Mouse (Mus musculus) midbrain, embryonic 13.5 days (tissue): ENCODE measurements around the gene Rwdd2a. TPM values are rescaled to one million over a fixed set of nuclear protein-coding genes. Genes with fewer than 3 reads are reported as not detected.
"Not testable (repeated sequence)": the region's sequence is repeated elsewhere in the genome, so short reads cannot be mapped to it uniquely, and the experiment has no call there.

Experiments
- ATAC-seq: fragments of 200-750 bp; cut with Nextera tagmentation; 2 replicates; pipeline ENCODE4 v1.8.0; 2017; ENCODE audit warnings: mild to moderate bottlenecking, moderate TSS enrichment, moderate library complexity
- H3K27ac ChIP-seq: fragments of 300-500 bp; sonication (generic); 2 replicates; pipeline ENCODE4 v1.5.1; 2015; ENCODE audit warnings: inconsistent platforms, mild to moderate bottlenecking, moderate library complexity
- H3K27me3 ChIP-seq: fragments of 300-500 bp; sonication (generic); 2 replicates; pipeline ENCODE4 v1.6.1; 2015; ENCODE audit warnings: mild to moderate bottlenecking, inconsistent platforms
- H3K36me3 ChIP-seq: fragments of 300-500 bp; sonication (generic); 2 replicates; pipeline ENCODE4 v1.6.1; 2015; ENCODE audit warnings: mild to moderate bottlenecking, inconsistent platforms
- H3K4me1 ChIP-seq: fragments of 300-500 bp; sonication (generic); replicated peaks from 2 replicates; pipeline ENCODE4 v1.6.1; 2015; ENCODE audit warnings: inconsistent platforms
- H3K4me2 ChIP-seq: fragments of 300-500 bp; sonication (generic); replicated peaks from 2 replicates; pipeline ENCODE4 v1.6.1; 2015; ENCODE audit warnings: moderate library complexity, mild to moderate bottlenecking, inconsistent platforms
- H3K4me3 ChIP-seq: fragments of 300-500 bp; sonication (generic); replicated peaks from 2 replicates; pipeline ENCODE4 v1.5.1; 2015; ENCODE audit warnings: mild to moderate bottlenecking, inconsistent platforms
- H3K9ac ChIP-seq: fragments of 300-500 bp; sonication (generic); replicated peaks from 2 replicates; pipeline ENCODE4 v1.6.1; 2015; ENCODE audit warnings: mild to moderate bottlenecking, inconsistent platforms
- H3K9me3 ChIP-seq: fragments of 300-500 bp; sonication (generic); 2 replicates; pipeline ENCODE4 v1.6.1; 2016; ENCODE audit warnings: mild to moderate bottlenecking, inconsistent platforms
- WGBS: fragments of 180-500 bp; shearing (Covaris S2); methylation state at CpG from one replicate; pipeline ENCODE4 v1.1.7; 2015; 5-methylcytosine and 5-hydroxymethylcytosine counted together
- polyA plus RNA-seq: library from polyadenylated mRNA; unstranded; fragments of >200 nt; fragmentation: Nextera tagmentation; extraction: Ambion mirVana; gene quantifications from 2 replicates; pipeline ENCODE4 v1.2.1, GENCODE M21; 2015

Gene Rwdd2a
- polyA plus RNA-seq, 1 experiment from 2014 or later, result 6.8 TPM

DNA sequence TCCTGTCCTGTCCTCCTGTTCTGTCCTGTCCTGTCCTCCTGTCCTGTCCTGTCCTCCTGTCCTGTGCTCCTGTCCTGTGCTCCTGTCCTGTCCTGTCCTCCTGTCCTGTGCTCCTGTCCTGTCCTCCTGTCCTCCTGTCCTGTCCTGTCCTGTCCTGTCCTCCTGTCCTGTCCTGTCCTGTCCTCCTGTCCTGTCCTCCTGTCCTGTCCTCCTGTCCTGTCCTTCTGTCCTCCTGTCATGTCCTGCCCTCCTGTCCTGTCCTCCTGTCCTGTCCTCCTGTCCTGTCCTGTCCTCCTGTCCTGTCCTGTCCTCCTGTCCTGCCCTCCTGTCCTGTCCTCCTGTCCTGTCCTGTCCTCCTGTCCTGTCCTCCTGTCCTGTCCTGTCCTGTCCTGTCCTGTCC is 25.2 kb downstream of the Rwdd2a start:
- H3K4me2 ChIP-seq, H3K9me3 ChIP-seq, H3K4me1 ChIP-seq, H3K27ac ChIP-seq, ATAC-seq, H3K4me3 ChIP-seq, H3K36me3 ChIP-seq, H3K9ac ChIP-seq, H3K27me3 ChIP-seq: not testable (repeated sequence)

DNA sequence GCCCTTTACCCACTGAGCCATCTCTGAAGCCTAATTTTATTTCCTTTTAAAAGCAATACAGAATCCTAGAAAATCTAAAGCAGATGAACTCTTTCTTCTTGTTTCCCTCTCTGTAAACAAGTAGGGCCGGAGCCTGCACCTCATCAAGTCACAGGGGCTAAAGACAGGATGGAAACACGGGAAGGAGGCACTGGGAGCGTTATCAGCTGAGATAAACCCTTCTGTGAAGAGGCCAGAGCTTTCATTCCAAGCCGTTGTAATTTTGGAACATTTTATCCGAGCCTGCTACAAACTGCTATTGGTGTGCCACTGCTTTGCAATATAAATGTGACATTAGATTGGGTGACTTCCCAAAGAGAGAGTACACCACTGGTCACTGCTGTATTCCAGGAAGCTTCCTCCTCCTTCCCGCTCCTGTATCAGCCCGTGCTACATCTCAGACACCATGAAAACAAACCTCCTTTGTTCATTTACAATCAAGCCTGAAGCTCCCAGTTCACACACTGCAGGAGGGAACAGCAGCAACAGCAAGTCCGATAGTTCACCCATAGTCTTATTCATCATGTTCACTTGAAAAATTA is 28.0 kb downstream of the Rwdd2a start:
- H3K36me3 ChIP-seq, result no peaks in the 10 kb centered on the region
- no peak overlapping the region for H3K4me3 ChIP-seq
- H3K27me3 ChIP-seq, result no peaks in the 10 kb centered on the region
- WGBS, result 66% methylated on average over 8 of the region's 8 CpGs
- H3K4me2 ChIP-seq, result no peak overlapping the region
- H3K9me3 ChIP-seq, result no peaks in the 10 kb centered on the region
- no peak overlapping the region for H3K27ac ChIP-seq
- H3K9ac ChIP-seq, result no peak overlapping the region
- no peak for ATAC-seq
- no peaks in the 10 kb centered on the region for H3K4me1 ChIP-seq

DNA sequence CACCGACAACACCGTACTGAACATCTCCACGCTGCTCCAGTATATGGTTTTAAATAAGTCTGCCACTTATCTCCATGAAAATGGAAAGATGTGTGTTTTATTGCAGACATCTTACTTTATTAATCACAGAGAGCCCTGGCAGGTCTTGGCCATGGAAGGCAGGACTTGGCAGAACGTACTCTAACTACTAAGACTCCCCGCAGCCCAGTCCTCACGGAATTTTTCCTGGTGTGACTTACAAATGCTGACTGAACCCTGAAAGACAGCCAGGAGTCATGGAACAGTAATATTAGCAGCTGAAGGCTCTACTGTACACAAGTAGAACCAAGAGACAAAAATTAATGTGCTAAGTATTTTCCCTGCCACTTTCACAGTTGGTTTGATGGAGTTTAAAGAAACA is 34.0 kb downstream of the Rwdd2a start:
- H3K27ac ChIP-seq, result no peak overlapping the region
- WGBS, result 94% methylated on average over 6 of the region's 6 CpGs
- ATAC-seq, result no peak

DNA sequence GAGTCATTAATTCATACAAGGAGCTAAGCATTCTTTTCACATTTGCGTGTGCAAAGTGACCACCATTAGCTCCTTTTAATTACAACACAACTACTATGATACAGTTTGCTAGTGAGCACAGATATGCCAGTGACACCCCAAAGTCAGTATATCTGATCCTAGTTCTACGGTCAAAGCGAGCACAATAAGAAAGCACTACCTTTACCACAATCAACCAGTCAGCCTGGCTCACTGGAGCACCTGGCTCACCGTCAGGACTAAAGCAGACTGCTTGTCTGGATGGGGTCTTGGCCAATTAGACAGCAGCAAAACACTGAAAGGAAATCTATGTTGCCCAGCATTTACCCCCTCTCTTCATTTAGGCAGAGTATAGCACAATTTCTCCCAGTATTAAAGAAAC is 40.3 kb downstream of the Rwdd2a start:
- H3K4me1 ChIP-seq, result no peaks in the 10 kb centered on the region
- H3K4me3 ChIP-seq, result no peak overlapping the region
- no peak overlapping the region for H3K27ac ChIP-seq
- H3K9me3 ChIP-seq, result no peaks in the 10 kb centered on the region
- H3K4me2 ChIP-seq, result no peak overlapping the region
- WGBS, result 93% methylated on average over 4 of the region's 4 CpGs
- H3K27me3 ChIP-seq, result no peaks in the 10 kb centered on the region
- no peak for ATAC-seq
- H3K36me3 ChIP-seq, result no peaks in the 10 kb centered on the region
- H3K9ac ChIP-seq, result no peak overlapping the region

More for the DNA sequence above, 34.0 kb downstream of the Rwdd2a start:
- Histone ChIP-seq H3K27me3 (no peaks in the 10 kb centered on the region), H3K9ac (no peak overlapping the region), H3K9me3 (no peaks in the 10 kb centered on the region), H3K4me2 (no peak overlapping the region), H3K4me3 (no peak overlapping the region), H3K36me3 (no peaks in the 10 kb centered on the region), H3K4me1 (no peaks in the 10 kb centered on the region)

DNA sequence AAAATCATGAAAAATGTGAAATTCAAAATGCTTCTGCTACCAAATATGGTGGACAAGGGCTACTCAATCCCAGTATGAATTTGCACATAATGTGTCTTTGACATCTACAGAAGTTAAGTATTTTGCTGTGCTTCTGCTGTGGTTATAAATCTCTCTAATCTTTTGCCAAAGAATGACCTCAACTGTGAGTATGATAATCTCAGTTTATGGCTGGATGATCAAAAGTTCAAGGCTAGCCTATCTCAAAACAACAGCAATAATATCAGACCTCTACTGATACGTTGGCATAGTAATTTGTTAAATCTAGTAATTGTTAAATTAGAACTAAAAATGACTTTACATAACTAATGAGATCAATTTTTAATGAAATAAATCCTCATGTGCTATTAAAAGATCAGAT is 44.0 kb downstream of the Rwdd2a start:
- Histone ChIP-seq H3K36me3 (no peaks in the 10 kb centered on the region), H3K4me2 (no peak overlapping the region), H3K27ac (no peak overlapping the region), H3K27me3 (no peaks in the 10 kb centered on the region), H3K4me3 (no peak overlapping the region), H3K9ac (no peak overlapping the region), H3K4me1 (peaks cover 5% of the 10 kb centered on the region; the same call in 1 of the 2 replicates), H3K9me3 (no peaks in the 10 kb centered on the region)
- no peak for ATAC-seq
- 83% methylated on average over 1 of the region's 1 CpGs for WGBS

DNA sequence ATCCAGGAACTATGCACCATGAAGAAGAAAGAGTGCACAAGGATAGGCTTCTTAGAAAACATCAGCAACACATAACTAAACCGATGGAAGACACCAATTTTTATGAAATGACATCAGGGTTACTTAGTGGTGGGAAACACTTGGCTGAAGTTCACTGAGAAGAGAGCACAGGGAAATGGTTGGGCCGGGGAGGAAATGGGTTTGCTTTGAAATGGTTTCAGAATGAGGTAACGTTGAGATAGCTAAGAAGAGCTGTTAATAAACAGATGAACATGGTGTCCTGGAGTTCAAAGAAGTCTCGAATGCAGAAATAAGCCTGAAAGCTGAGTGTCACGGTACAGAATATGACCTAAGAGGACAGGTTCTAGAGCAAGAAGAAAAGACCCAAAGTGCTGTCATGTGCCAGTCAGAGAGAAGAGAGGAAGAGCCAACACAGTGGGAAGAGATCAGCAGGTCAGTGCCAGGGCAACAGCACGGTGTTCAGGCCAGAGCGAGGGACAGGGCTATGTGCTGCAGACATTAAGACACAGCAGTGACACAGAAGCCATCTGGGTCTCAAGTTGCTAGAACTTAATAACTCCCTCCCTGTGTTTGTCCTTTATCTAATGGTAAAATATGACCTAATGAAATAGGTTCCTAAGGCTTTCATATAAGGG is 46.2 kb downstream of the Rwdd2a start:
- Histone ChIP-seq H3K4me2 (no peak overlapping the region), H3K9me3 (no peaks in the 10 kb centered on the region), H3K27ac (no peak overlapping the region), H3K9ac (no peak overlapping the region), H3K4me1 (peaks cover 5% of the 10 kb centered on the region; the same call in 1 of the 2 replicates), H3K27me3 (no peaks in the 10 kb centered on the region), H3K36me3 (no peaks in the 10 kb centered on the region), H3K4me3 (no peak overlapping the region)
- no peak for ATAC-seq
- WGBS, result 83% methylated on average over 7 of the region's 7 CpGs

DNA sequence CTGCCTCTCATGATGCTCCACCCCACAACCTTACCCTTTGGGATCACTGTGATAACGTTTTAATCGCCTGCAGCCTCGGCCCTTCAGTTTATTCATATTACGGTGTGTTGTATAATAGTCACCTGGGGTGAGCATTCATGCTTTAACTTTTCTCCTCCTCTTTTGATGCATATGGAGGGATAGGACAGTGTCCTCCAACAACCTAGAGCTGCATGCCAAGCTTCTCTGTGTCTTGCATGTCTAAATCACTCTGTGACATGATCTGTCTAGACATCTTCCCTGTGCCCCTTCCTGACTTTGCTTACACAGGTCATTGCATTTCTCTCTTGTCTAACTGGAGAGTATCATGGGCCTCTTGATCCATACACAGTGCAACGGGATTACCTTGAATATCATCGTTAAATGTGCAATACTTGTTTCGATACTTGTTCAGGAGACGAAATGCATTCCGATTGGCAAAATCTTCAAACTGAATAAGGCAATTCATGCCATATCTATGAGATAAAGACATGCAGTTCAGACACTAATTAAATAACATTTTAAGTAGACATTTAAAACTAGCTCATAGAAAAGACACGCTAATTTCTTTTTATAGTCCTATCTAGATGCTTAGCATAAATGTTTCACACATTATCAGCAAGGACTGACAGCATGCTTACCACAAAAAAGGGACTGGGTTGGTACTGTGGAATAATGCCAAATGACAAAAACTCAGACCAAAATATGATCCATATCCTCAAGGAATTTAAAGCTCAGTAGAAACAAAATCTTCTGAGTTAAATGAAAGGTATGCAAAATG is 47.7 kb downstream of the Rwdd2a start:
- no peak overlapping the region for H3K27ac ChIP-seq
- ATAC-seq, result no peak
- H3K36me3 ChIP-seq, result no peaks in the 10 kb centered on the region
- peaks cover 5% of the 10 kb centered on the region; the same call in 1 of the 2 replicates for H3K4me1 ChIP-seq
- no peaks in the 10 kb centered on the region for H3K27me3 ChIP-seq
- H3K4me2 ChIP-seq, result no peak overlapping the region
- no peak overlapping the region for H3K9ac ChIP-seq
- no peak overlapping the region for H3K4me3 ChIP-seq
- WGBS, result 64% methylated on average over 10 of the region's 10 CpGs
- no peaks in the 10 kb centered on the region for H3K9me3 ChIP-seq

DNA sequence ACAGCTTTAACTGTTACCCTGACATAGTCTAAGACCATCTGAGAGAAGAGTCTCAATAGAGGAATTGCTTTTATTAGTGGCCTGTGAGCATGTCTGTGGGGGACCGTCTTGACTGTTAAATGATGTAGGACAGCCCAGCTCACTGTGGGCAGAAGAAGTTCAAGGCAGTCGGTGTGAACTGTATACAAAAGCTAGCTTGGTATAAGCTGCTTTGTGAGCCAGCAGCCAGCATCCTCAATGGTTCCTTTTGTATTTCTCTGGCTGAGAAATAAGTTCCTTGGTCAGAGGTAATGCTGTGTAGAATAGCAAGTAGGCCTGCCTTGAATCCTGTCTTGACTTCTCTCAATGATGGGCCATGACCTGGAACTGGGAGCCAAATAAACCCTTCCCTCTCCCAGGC is 50.3 kb downstream of the Rwdd2a start:
- ATAC-seq, result peak; percentile 30; the same call in 1 of the 2 replicates
- peaks cover 5% of the 10 kb centered on the region; the same call in 1 of the 2 replicates for H3K4me1 ChIP-seq
- WGBS, result 22% methylated on average over 2 of the region's 2 CpGs

DNA sequence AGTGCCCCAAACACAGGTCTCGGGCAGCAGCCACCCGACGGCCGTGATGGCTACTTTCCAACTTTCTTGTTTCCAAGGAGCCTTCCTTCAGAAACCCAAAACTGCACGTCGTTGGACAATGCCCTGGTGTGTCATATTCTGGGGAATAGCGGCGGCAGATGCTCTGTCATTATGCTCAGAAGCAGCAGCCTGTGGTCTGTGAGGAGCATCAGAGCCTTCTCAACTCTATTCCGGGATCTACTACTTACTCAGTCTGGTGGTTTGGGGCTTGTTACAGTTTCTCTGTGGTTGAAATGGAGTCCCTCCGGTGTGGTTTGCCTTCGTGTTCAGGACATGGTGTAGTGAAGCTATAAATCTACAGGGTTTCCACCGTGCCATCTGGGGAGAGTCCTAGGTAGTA is 52.2 kb downstream of the Rwdd2a start:
- H3K9ac ChIP-seq, result no peak overlapping the region
- H3K36me3 ChIP-seq, result no peaks in the 10 kb centered on the region
- no peak overlapping the region for H3K4me2 ChIP-seq
- no peak for ATAC-seq
- 91% methylated on average over 12 of the region's 12 CpGs for WGBS
- H3K27ac ChIP-seq, result no peak overlapping the region
- H3K27me3 ChIP-seq, result no peaks in the 10 kb centered on the region
- no peak overlapping the region for H3K4me3 ChIP-seq
- H3K4me1 ChIP-seq, result peaks cover 5% of the 10 kb centered on the region; the same call in 1 of the 2 replicates
- no peaks in the 10 kb centered on the region for H3K9me3 ChIP-seq

More for the DNA sequence above, 50.3 kb downstream of the Rwdd2a start:
- Histone ChIP-seq H3K9me3 (no peaks in the 10 kb centered on the region), H3K27ac (no peak overlapping the region), H3K9ac (no peak overlapping the region), H3K4me2 (no peak overlapping the region), H3K36me3 (no peaks in the 10 kb centered on the region), H3K4me3 (no peak overlapping the region), H3K27me3 (no peaks in the 10 kb centered on the region)

Other genes starting within 250 kb of the Rwdd2a start
- gene Ube2cbp, start 107.0 kb upstream of the Rwdd2a start, polyA plus RNA-seq, result 7.4 and 7.8 TPM in 2 replicates
- gene Dop1a, start 104.8 kb upstream of the Rwdd2a start, polyA plus RNA-seq, result 32.1 and 36.8 TPM in 2 replicates
- 39.7 and 40.2 TPM in 2 replicates for gene Pgm3, start 149 bp upstream of the Rwdd2a start, polyA plus RNA-seq
- 18.7 and 20.1 TPM in 2 replicates for gene Me1, start 124.0 kb downstream of the Rwdd2a start, polyA plus RNA-seq
- gene Prss35, start 171.7 kb downstream of the Rwdd2a start, polyA plus RNA-seq, result 1.4 and 1.7 TPM in 2 replicates